Mouse (Mus musculus) embryonic facial prominence, embryonic 10.5 days (tissue): Measurements from ENCODE around the gene Padi2. TPM values are rescaled to one million over a fixed set of nuclear protein-coding genes. Genes with fewer than 3 reads are reported as not detected.

ENCODE experiments used
- DNase-seq: peaks from one replicate; pipeline ENCODE4 v3.0.0-alpha.2; 2017; ENCODE audit warnings: low spot score
- H3K27ac ChIP-seq: fragments of 300-500 bp; sonication (generic); replicated peaks from 2 replicates; pipeline ENCODE4 v1.5.1; 2016; ENCODE audit warnings: mild to moderate bottlenecking
- H3K27me3 ChIP-seq: fragments of 300-500 bp; sonication (generic); replicated peaks from 2 replicates; pipeline ENCODE4 v1.6.1; 2016; ENCODE audit warnings: low read depth, mild to moderate bottlenecking; ENCODE audit not compliant: poor library complexity, severe bottlenecking
- H3K36me3 ChIP-seq: fragments of 300-500 bp; sonication (generic); replicated peaks from 2 replicates; pipeline ENCODE4 v1.6.1; 2016; ENCODE audit warnings: mild to moderate bottlenecking, moderate library complexity
- H3K4me1 ChIP-seq: fragments of 300-500 bp; sonication (generic); 2 replicates; pipeline ENCODE4 v1.6.1; 2016
- H3K4me3 ChIP-seq: fragments of 300-500 bp; sonication (generic); 2 replicates; pipeline ENCODE4 v1.5.1; 2016; ENCODE audit warnings: mild to moderate bottlenecking, moderate library complexity
- H3K9me3 ChIP-seq: fragments of 300-500 bp; sonication (generic); 2 replicates; pipeline ENCODE4 v1.6.1; 2016; ENCODE audit warnings: mild to moderate bottlenecking
- WGBS: fragments of 180-500 bp; shearing (Covaris S2); methylation state at CpG from one replicate; pipeline ENCODE4 v1.1.7; 2016; 5-methylcytosine and 5-hydroxymethylcytosine counted together
- polyA plus RNA-seq: library from polyadenylated mRNA; unstranded; fragments of >200 nt; fragmentation: Nextera tagmentation; extraction: Ambion mirVana; gene quantifications from 2 replicates; pipeline ENCODE4 v1.2.1, GENCODE M21; 2016

Gene Padi2
- polyA plus RNA-seq, 1 experiment from 2014 or later, result 1.6 TPM

GRCm38 (mm10) chr4:140957131-140957702 lies 51.1 kb downstream of the Padi2 start:
- DNase-seq, result no peak
- H3K27ac ChIP-seq, result peak overlapping the region; percentile 76
- peaks cover 14% of the 10 kb centered on the region; the same call in 1 of the 2 replicates for H3K27me3 ChIP-seq
- 7% methylated on average over 17 of the region's 17 CpGs for whole genome bisulfite sequencing
- H3K4me1 ChIP-seq, result peaks cover 42% of the 10 kb centered on the region
- no peaks in the 10 kb centered on the region for H3K36me3 ChIP-seq
- no peaks in the 10 kb centered on the region for H3K9me3 ChIP-seq
- peak overlapping the region; percentile 55 for H3K4me3 ChIP-seq

- H3K27me3 ChIP-seq, result peaks cover 14% of the 10 kb centered on the region; the same call in 1 of the 2 replicates
- no peaks in the 10 kb centered on the region for H3K36me3 ChIP-seq
- WGBS, result under 1% methylated on average over 13 of the region's 13 CpGs
- peak overlapping the region; percentile 55 for H3K4me3 ChIP-seq
- H3K27ac ChIP-seq, result peak overlapping the region; percentile 76
- peaks cover 47% of the 10 kb centered on the region for H3K4me1 ChIP-seq
- H3K9me3 ChIP-seq, result no peaks in the 10 kb centered on the region
- DNase-seq, result peak; percentile 84
Measured at GRCm38 (mm10) chr4:140957725-140958124, 51.6 kb downstream of the Padi2 start.

GRCm38 (mm10) chr4:140958319-140958718 lies 52.2 kb downstream of the Padi2 start:
- Histone ChIP-seq H3K27me3 (peaks cover 14% of the 10 kb centered on the region; the same call in 1 of the 2 replicates), H3K4me1 (peaks cover 53% of the 10 kb centered on the region), H3K27ac (0 out of 2 replicates have a peak overlapping the region, but pooled peaks have one; percentile 76), H3K4me3 (no peak overlapping the region; the same call in 1 of the 2 replicates), H3K9me3 (no peaks in the 10 kb centered on the region), H3K36me3 (no peaks in the 10 kb centered on the region)
- 64% methylated on average over 6 of the region's 6 CpGs for WGBS
- no peak for DNase-seq

- H3K27ac ChIP-seq, result peak overlapping the region; percentile 1
- no peaks in the 10 kb centered on the region for H3K9me3 ChIP-seq
- 91% methylated on average over 7 of the region's 7 CpGs for WGBS
- peaks cover 55% of the 10 kb centered on the region for H3K4me1 ChIP-seq
- peaks cover 14% of the 10 kb centered on the region; the same call in 1 of the 2 replicates for H3K27me3 ChIP-seq
- no peak for DNase-seq
- H3K4me3 ChIP-seq, result no peak overlapping the region
- peaks cover 4% of the 10 kb centered on the region for H3K36me3 ChIP-seq
Measured at GRCm38 (mm10) chr4:140959128-140959679, 53.1 kb downstream of the Padi2 start.

- Histone ChIP-seq H3K4me3 (peak overlapping the region; percentile 93; the same call in 1 of the 2 replicates), H3K27me3 (peaks cover 14% of the 10 kb centered on the region; the same call in 1 of the 2 replicates), H3K4me1 (peaks cover 55% of the 10 kb centered on the region), H3K36me3 (peaks cover 4% of the 10 kb centered on the region), H3K27ac (peak overlapping the region; percentile 95), H3K9me3 (no peaks in the 10 kb centered on the region)
- WGBS, result 78% methylated on average over 10 of the region's 10 CpGs
- DNase-seq, result no peak
Measured at GRCm38 (mm10) chr4:140959715-140960479, 53.8 kb downstream of the Padi2 start.

GRCm38 (mm10) chr4:140960781-140961466 lies 54.8 kb downstream of the Padi2 start, which contains the start of gene Sdhb:
TSS of gene Sdhb (plus strand) at chr4:140961203.
- H3K4me1 ChIP-seq, result peaks cover 55% of the 10 kb centered on the region
- H3K27me3 ChIP-seq, result peaks cover 7% of the 10 kb centered on the region; the same call in 1 of the 2 replicates
- 4% methylated on average over 37 of the region's 37 CpGs for WGBS
- peak within 1 kb of the TSS; percentile 95 for H3K27ac ChIP-seq
- peak within 1 kb of the TSS; percentile 93 for H3K4me3 ChIP-seq
- DNase-seq, result peak; percentile 99
- peaks cover 8% of the 10 kb centered on the region for H3K36me3 ChIP-seq
- H3K9me3 ChIP-seq, result no peaks in the 10 kb centered on the region

- Histone ChIP-seq H3K9me3 (no peaks in the 10 kb centered on the region), H3K27ac (peak overlapping the region; percentile 95), H3K4me1 (peaks cover 54% of the 10 kb centered on the region), H3K27me3 (peaks cover 6% of the 10 kb centered on the region; the same call in 1 of the 2 replicates), H3K36me3 (peaks cover 15% of the 10 kb centered on the region), H3K4me3 (peak overlapping the region; percentile 93)
- 2% methylated on average over 38 of the region's 38 CpGs for WGBS
- DNase-seq, result no peak
Measured at GRCm38 (mm10) chr4:140961467-140962206, 55.5 kb downstream of the Padi2 start.

- peak overlapping the region; percentile 95; the same call in 1 of the 2 replicates for H3K27ac ChIP-seq
- peaks cover 46% of the 10 kb centered on the region for H3K4me1 ChIP-seq
- DNase-seq, result no peak
- H3K36me3 ChIP-seq, result peaks cover 22% of the 10 kb centered on the region
- no peaks in the 10 kb centered on the region for H3K27me3 ChIP-seq
- WGBS, result 79% methylated on average over 8 of the region's 8 CpGs
- H3K4me3 ChIP-seq, result peak overlapping the region; percentile 93
- H3K9me3 ChIP-seq, result no peaks in the 10 kb centered on the region
Measured at GRCm38 (mm10) chr4:140962207-140962909, 56.2 kb downstream of the Padi2 start.

- Histone ChIP-seq H3K9me3 (no peaks in the 10 kb centered on the region), H3K4me3 (peak overlapping the region; percentile 93), H3K27ac (no peak overlapping the region), H3K27me3 (no peaks in the 10 kb centered on the region), H3K4me1 (peaks cover 41% of the 10 kb centered on the region), H3K36me3 (peaks cover 28% of the 10 kb centered on the region)
- no peak for DNase-seq
- 48% methylated on average over 5 of the region's 5 CpGs for WGBS
Measured at GRCm38 (mm10) chr4:140962950-140963349, 56.8 kb downstream of the Padi2 start.

- 85% methylated on average over 9 of the region's 9 CpGs for WGBS
Measured at GRCm38 (mm10) chr4:140963941-140964597, 57.9 kb downstream of the Padi2 start.

GRCm38 (mm10) chr4:140964620-140965019 lies 58.5 kb downstream of the Padi2 start:
- H3K27me3 ChIP-seq, result no peaks in the 10 kb centered on the region
- H3K4me1 ChIP-seq, result peaks cover 33% of the 10 kb centered on the region
- no peak overlapping the region for H3K4me3 ChIP-seq
- peaks cover 43% of the 10 kb centered on the region for H3K36me3 ChIP-seq
- no peak overlapping the region for H3K27ac ChIP-seq
- WGBS, result 20% methylated on average over 7 of the region's 7 CpGs
- DNase-seq, result peak; percentile 78
- H3K9me3 ChIP-seq, result no peaks in the 10 kb centered on the region

More at GRCm38 (mm10) chr4:140963941-140964597, 57.9 kb downstream of the Padi2 start:
- Histone ChIP-seq H3K27me3 (no peaks in the 10 kb centered on the region), H3K9me3 (no peaks in the 10 kb centered on the region), H3K27ac (no peak overlapping the region), H3K4me1 (peaks cover 33% of the 10 kb centered on the region), H3K36me3 (peaks cover 38% of the 10 kb centered on the region), H3K4me3 (no peak overlapping the region)
- DNase-seq, result no peak
